Mouse (Mus musculus) forebrain, embryonic 13.5 days (tissue): ENCODE results near the gene Tmem56. TPM values are rescaled to one million over a fixed set of nuclear protein-coding genes. Genes with fewer than 3 reads are reported as not detected.

Experiments
- ATAC-seq: fragments of 200-750 bp; cut with Nextera tagmentation; 2 replicates; pipeline ENCODE4 v1.8.0; 2017
- H3K27ac ChIP-seq: fragments of 300-500 bp; sonication (generic); 2 replicates; pipeline ENCODE4 v1.5.1; 2015; ENCODE audit warnings: inconsistent platforms, mild to moderate bottlenecking, moderate library complexity
- H3K27me3 ChIP-seq: fragments of 300-500 bp; sonication (generic); 2 replicates; pipeline ENCODE4 v1.6.1; 2015; ENCODE audit warnings: mild to moderate bottlenecking, inconsistent platforms
- H3K36me3 ChIP-seq: fragments of 300-500 bp; sonication (generic); 2 replicates; pipeline ENCODE4 v1.6.1; 2015; ENCODE audit warnings: mild to moderate bottlenecking, inconsistent platforms; ENCODE audit not compliant: poor library complexity, severe bottlenecking
- H3K4me1 ChIP-seq: fragments of 300-500 bp; sonication (generic); 2 replicates; pipeline ENCODE4 v1.6.1; 2015; ENCODE audit warnings: inconsistent platforms
- H3K4me2 ChIP-seq: fragments of 300-500 bp; sonication (generic); 2 replicates; pipeline ENCODE4 v1.6.1; 2015; ENCODE audit warnings: inconsistent platforms, mild to moderate bottlenecking, moderate library complexity
- H3K4me3 ChIP-seq: fragments of 300-500 bp; sonication (generic); 2 replicates; pipeline ENCODE4 v1.5.1; 2015; ENCODE audit warnings: mild to moderate bottlenecking, inconsistent platforms
- H3K9ac ChIP-seq: fragments of 300-500 bp; sonication (generic); 2 replicates; pipeline ENCODE4 v1.6.1; 2015; ENCODE audit warnings: mild to moderate bottlenecking, inconsistent platforms
- H3K9me3 ChIP-seq: fragments of 300-500 bp; sonication (generic); replicated peaks from 2 replicates; pipeline ENCODE4 v1.6.1; 2016; ENCODE audit warnings: inconsistent platforms
- WGBS: fragments of 180-500 bp; shearing (Covaris S2); methylation state at CpG from one replicate; pipeline ENCODE4 v1.1.7; 2015; 5-methylcytosine and 5-hydroxymethylcytosine counted together
- polyA plus RNA-seq: library from polyadenylated mRNA; unstranded; fragments of >200 nt; fragmentation: Nextera tagmentation; extraction: Ambion mirVana; gene quantifications from 2 replicates; pipeline ENCODE4 v1.2.1, GENCODE M21; 2015

Tmem56 gene
- polyA plus RNA-seq, 1 experiment from 2014 or later = 2.1 TPM

DNA sequence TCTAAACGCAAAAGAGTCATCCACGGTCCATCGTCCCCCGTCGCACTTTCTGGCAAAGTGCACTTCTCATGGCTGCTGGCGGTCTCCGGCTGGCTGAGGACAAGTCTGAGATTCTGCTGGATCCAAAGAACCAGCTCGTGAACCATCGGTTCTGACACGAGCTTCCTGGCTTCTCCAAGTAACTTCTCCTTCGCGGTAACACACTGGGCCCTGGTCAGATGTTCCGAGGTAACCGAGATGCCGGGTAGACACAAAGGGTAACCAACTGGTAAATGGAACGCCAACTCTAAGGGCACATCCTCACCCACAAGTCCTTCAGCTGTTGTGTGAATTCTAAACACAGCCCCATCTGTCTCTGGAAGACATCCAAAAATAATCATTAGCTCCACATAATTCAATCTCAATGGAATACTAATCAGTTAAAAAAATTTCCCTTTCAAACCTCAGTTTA, 124.0 kb downstream of the Tmem56 start:
- 77% methylated on average over 16 of the region's 16 CpGs for WGBS
- Histone ChIP-seq H3K4me3 (no peak overlapping the region), H3K9ac (no peak overlapping the region), H3K27ac (peak overlapping the region; percentile 71), H3K4me2 (peak overlapping the region; percentile 48), H3K9me3 (no peaks in the 10 kb centered on the region), H3K36me3 (no peaks in the 10 kb centered on the region), H3K27me3 (no peaks in the 10 kb centered on the region), H3K4me1 (peaks cover 42% of the 10 kb centered on the region)
- ATAC-seq = peak; percentile 39

DNA sequence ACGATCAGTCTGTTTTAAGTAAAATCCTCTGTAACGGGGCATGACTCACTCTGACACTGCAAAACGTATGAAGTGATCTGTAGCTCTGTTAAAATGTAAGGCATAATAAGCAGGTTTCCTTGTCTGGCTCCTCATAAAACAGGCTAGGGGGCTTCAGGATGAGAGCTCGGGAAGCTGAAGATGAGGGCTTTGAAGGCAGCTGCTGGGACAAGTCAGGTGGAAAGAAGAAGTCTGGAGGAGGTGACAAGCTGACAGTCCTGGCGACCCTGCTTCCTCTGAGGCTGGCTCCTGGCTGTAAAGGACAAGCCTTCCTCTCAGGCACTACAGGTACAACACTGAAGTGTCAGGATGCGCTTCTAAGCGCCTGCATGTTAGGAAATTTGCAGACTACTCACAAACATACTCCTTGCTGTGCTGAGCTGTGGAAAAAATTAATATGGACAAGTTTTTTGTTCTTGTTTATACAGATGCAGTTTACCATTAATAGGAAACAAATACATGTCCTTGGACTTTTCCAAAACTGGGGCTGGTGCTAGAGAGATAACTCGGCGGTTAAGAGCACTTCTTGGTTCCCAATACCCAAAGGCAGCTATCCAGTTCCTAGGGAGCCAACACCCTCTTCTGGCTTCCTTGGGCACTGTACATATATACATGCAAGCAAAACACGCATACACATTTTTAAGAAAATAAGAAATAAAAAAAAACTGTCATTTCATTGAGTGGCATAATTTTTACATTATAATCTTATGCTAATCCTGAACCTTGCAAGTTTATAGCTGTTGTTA, 125.2 kb downstream of the Tmem56 start:
- Histone ChIP-seq H3K36me3 (no peaks in the 10 kb centered on the region), H3K9me3 (no peaks in the 10 kb centered on the region), H3K4me3 (peak overlapping the region; percentile 14; the same call in 1 of the 2 replicates), H3K27me3 (no peaks in the 10 kb centered on the region), H3K4me1 (peaks cover 42% of the 10 kb centered on the region), H3K9ac (peak overlapping the region; percentile 50; the same call in 1 of the 2 replicates), H3K27ac (peak overlapping the region; percentile 58), H3K4me2 (peak overlapping the region; percentile 33)
- no peak for ATAC-seq
- WGBS = 63% methylated on average over 10 of the region's 10 CpGs

DNA sequence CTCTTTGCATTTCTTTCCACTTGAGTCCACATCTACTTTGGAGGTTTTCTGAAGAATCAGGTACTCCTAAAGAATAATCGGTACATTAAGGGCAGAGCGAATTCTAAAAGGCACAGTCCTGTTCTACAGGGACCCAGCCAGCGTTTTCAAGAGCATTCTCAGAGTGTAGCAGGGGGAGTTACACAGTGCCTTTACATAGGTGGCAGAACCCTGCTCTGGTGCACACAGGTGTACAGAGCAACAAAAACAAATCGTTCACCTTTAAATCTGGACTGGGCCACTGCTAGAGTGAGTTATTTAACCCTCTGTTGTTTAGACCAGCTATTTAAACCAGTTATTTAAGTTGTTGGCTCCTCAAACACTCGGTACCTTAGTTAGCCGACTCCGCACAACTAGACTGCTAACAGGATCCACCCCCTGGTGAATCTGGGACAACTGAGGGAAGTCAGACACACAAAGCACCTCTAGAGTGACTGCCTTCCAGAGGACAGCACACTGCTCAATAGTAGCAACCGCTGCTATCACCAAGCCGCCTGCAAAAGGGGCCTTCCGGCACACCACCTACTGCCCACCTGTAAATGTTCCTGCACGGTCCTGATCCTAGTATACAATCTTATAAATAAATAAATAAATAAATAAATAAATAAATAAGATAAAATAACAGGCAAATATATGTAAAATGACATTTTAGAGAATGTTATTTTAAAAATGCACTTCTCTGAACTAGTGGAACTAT, 126.3 kb downstream of the Tmem56 start:
- 23% methylated on average over 11 of the region's 11 CpGs for WGBS
- Histone ChIP-seq H3K36me3 (no peaks in the 10 kb centered on the region), H3K27me3 (no peaks in the 10 kb centered on the region), H3K27ac (peak overlapping the region; percentile 74), H3K9me3 (no peaks in the 10 kb centered on the region), H3K4me1 (peaks cover 42% of the 10 kb centered on the region), H3K4me3 (peak overlapping the region; percentile 20; the same call in 1 of the 2 replicates), H3K4me2 (peak overlapping the region; percentile 53), H3K9ac (peak overlapping the region; percentile 46; the same call in 1 of the 2 replicates)
- peak; percentile 80 for ATAC-seq

DNA sequence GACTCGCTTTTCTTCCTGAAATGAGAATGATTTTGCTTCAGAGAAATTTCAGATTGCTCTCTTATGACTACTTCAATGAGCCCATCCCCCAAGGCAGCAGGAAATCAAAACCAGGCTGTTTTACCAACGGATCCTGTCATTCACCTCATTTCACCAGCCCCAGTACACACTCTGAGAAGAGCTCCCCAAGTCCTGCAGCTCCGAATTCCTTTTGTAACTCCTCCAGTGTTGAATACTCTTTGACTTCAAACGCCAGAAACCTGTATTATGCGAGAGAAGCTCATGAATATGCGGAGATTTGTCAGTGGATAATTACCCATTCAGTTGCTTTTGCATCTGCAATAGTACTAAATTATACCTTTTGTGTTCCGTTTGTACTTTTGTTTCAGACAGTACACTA, 126.9 kb downstream of the Tmem56 start:
- H3K9ac ChIP-seq = peak overlapping the region; percentile 46; the same call in 1 of the 2 replicates
- ATAC-seq = peak; percentile 77
- H3K4me2 ChIP-seq = peak overlapping the region; percentile 53
- peak overlapping the region; percentile 74; the same call in 1 of the 2 replicates for H3K27ac ChIP-seq
- peaks cover 42% of the 10 kb centered on the region for H3K4me1 ChIP-seq
- no peaks in the 10 kb centered on the region for H3K9me3 ChIP-seq
- no peaks in the 10 kb centered on the region for H3K36me3 ChIP-seq
- H3K4me3 ChIP-seq = peak overlapping the region; percentile 20
- no peaks in the 10 kb centered on the region for H3K27me3 ChIP-seq
- WGBS = 4% methylated on average over 7 of the region's 7 CpGs

Other genes with a start within 250 kb of the Tmem56 start
- 22.8 and 22.9 TPM in 2 replicates for gene Rwdd3, start 111.4 kb downstream of the Tmem56 start, polyA plus RNA-seq
- gene Alg14, start 8.7 kb upstream of the Tmem56 start, polyA plus RNA-seq = 33.1 and 34.8 TPM in 2 replicates
- gene Cnn3, start 143.4 kb upstream of the Tmem56 start, polyA plus RNA-seq = 770 and 773 TPM in 2 replicates
- 0.39 and 0.57 TPM in 2 replicates for gene Slc44a3, start 249.3 kb upstream of the Tmem56 start, polyA plus RNA-seq